Mouse (Mus musculus) adrenal gland (tissue): ENCODE measurements around the gene Klhl7.
"Not testable (repeated sequence)": the region's sequence is repeated elsewhere in the genome, so short reads cannot be mapped to it uniquely, and the experiment has no call there.

ENCODE experiments used
- intact Hi-C: fragments of 180-260 bp; cut with DNase I; formaldehyde crosslinking; loops from one replicate; pipeline ENCODE4 v1.15.1; 2025

The Klhl7 gene

DNA sequence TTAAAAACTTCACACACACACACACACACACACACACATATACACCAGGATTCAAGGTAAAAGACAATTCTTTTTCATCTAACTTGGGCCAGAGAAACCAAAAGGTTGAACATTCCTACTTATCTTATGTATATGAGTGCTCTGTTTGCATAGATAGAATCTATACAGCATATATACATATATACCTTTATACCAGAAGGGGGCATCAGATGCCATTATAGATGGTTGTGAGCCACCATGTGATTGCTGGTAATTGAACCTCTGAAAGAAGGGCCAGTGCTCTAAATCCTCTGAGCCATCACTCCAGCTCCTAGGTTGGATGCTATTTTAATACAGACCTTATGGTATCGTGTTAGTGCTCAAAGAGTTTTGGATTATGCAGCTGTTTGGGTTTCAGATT is 12.0 kb upstream of the Klhl7 start:
- intact Hi-C loops: no loop called here

DNA sequence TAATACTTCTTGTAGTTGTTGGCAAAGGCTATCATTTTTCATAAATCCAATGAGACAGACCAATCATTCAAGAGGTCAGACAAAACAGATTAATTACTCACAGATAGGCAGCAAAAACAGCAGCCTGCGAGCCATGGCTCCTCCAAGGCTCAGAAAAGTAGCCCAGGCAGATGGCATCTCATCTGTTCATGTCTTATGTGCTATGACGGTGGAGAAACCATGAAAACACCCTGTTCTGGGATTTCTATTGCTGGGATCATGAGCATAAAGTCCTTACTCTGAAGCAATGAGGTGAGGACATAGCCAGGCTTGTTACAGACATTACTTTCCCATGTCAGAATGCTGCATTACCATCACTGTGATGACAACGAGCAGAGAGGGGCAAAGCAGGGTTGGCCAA is 7.9 kb upstream of the Klhl7 start:
- intact Hi-C loops: no loop called here

DNA sequence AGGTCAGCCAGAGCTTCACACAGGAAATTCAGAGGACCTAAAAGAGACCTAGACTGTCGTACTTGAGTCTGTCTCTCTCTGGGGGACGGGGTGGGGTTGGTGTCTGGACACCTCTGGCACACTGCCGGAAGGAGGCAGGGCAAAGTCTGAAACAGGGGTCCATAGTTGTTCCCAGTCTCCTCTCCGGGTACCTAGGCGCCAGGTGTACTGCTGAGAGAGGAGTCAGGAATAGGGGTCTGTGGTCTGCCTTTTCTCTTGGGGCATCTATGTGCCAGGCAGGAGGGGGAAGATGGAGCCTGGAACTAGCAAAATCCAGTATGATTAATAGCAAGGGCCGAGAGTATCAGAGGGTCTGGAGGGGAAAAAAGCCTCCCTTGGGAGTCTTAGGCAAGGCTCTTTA is 5.0 kb upstream of the Klhl7 start:
- intact Hi-C loops: no loop called here

DNA sequence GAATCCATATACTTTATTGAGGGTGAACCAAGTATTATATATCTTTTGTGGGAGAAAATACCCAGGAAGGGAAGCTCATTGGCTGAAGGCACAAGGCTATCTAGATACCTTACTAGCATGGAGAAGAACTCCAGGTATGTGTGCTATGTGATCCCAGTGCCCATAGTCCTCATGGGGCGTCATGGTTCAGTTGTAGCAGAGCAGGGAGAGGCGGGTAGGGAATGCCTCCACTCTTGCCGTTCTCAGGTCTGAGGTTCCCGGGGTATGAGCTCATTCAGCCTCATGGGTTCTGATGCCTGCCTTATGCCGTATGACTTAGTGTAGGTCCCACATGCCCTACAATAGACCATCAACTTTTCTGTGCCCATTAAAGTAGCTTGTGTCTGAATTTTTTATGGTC is 4.5 kb upstream of the Klhl7 start:
- intact Hi-C loops: no loop called here

DNA sequence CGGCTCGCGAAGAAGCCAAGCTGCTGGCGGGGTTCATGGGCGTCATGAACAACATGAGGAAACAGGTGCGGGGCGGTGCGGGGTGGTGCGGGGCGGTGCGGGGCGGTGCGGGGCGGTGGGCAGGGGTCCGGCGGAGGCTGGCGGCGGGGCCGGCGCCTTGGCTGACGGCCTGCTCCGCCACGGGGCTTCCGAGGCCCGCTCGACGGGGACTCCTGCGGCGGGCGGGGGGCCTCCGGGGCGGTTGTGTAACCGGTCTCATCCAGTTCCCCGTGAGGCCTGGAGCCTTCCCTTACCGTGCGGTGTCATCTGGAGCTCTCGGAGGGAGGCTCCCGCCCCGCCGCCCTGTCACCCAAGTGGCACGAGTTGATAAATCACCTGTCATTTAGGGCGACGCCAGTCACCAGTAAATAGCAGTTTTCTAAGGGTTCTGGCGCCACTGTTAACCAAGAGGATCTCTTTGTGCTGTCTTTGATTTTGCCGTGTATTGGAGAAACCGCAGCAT is 456 bp downstream of the Klhl7 start:
- intact Hi-C loops: loop anchor here (2.0 kb wide), 1 partner anchor 64 kb away; the partner anchor contains the start of gene Nupl2

DNA sequence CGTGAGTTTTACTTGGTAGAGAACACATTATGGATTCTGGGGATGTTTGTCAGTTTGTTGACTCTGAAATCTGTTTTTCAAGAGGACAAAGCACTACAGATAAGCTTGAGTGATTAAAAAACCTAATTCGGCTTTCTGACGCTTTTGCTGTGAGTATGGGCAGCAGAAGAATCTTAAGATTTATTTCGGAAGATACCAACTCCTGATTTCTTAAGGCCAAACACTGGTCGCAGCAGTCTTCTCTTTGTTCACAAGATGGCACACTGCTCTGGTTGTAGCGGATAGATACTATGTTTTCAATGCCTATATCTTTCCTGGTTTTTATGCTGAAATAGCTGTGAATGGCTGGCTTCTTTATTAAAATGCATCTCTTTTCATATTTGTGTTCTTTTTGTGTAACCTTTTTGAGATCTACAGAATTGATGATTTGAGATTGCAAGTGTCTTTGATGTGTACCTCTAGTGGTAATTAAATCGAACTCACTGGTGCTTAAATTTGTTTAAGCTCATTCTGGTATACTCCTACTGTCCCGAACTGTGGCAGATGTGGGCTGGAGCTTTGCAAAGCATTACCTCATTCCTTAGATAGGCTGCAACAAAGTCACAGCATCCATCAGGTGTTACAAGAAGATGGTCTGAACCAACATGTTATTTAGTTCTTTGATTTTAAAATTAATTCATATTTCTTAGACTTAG is 1.2 kb downstream of the Klhl7 start:
- intact Hi-C loops: loop anchor here (2.0 kb wide), 1 partner anchor 63 kb away; the partner anchor contains the start of gene Nupl2

DNA sequence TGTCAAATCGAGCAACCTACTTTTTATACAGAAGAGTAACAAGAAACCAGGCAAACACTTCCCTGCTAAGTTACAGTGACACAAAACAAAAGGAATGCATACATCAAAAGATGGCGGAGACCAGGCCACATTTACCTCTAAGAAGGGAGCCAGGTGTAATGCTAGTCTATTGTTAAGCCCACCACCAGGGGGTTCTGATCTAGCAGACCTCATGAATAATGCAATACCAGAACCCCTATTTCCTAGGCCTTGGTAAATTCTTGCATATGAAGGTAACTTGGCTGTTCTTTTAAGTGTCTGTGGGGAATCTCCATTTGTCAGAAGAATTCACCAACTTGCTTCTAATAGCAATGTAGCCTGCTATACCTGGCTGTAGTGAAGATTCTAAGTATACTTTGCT is 2.8 kb downstream of the Klhl7 start:
- intact Hi-C loops: not testable (repeated sequence)

DNA sequence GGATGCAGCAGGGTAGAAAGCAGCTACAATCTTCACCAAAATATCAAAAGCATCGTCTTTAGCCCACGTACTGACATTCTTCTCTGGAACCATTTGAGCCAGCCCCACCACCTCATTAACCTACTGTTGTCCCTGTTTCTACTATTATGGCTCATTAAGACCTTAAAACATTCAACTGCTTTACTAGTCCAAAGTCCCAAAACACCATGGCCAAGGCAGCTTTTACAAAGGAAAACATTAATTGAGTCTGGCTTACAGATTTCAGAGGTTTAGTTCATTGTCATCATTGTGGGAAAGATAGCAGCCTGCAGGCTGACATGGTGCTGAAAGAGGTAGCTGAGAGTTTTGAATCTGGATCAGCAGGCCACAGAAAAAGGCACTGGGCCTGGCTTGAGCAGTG is 3.4 kb downstream of the Klhl7 start:
- intact Hi-C loops: no loop called here

DNA sequence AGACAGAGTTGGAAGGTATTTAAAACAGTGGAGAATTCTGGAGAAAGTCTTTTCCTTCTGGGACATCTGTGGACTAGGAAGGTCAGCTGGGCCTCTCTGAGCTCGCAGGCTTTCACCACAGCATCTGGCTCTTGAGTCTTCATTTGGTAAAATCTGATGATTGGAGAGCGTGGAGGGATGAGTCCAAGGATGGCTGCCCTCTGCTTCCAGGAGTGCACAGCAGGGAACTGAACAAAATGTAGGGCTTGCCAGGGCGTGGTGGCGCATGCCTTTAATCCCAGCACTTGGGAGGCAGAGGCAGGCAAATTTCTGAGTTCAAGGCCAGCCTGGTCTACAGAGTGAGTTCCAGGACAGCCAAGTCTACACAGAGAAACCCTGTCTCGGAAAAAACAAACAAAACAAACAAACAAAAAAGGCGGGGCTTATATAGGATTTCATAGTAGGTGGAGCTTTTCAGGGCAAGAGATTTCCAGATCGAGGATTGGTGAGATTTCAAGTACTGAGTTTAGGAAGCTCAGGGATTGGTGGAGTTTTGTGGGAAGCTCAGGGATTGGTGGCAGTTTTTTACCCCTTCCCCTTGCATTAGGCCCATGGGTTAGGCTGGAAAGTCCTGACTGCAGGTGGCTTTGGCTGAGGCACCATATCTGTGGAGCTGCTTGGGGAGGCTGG is 6.8 kb downstream of the Klhl7 start:
- intact Hi-C loops: no loop called here

DNA sequence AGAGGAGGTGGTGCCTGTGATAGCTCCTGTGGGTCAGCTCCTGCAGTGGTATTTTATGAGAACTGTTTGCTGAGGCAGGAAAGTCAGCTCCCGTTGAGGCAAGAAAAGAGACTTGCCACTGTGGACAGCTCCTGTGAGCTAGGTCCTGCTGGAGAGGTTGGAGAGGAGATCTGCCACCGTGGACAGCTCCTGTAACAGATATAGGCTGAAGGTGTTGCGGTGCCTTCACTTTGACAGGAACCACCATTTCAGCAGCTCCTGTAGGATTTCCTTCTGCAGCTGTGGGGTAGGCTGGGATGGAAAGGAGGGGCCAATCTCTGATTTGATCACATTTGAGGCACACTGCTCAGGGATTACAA is 7.3 kb downstream of the Klhl7 start:
- intact Hi-C loops: no loop called here

DNA sequence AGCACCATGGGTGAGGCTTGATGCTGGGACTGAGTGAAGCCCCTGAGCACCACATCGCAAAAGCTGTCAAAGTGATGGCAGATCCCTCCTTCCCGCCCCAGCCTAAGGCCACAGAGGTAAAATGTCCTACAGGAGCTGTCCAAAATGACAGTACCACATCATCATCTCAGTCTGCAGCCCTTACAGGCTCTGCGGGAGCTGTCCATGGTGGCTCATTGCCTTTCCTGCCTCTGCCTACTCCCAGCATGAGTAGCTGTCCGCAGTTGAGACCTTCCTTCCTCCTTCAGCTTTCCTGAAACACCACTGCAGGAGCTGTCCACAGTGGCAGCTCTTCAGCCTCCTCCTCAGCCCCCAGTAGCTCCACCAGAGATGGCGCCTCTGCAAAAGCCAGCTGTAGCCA is 9.7 kb downstream of the Klhl7 start:
- intact Hi-C loops: no loop called here

DNA sequence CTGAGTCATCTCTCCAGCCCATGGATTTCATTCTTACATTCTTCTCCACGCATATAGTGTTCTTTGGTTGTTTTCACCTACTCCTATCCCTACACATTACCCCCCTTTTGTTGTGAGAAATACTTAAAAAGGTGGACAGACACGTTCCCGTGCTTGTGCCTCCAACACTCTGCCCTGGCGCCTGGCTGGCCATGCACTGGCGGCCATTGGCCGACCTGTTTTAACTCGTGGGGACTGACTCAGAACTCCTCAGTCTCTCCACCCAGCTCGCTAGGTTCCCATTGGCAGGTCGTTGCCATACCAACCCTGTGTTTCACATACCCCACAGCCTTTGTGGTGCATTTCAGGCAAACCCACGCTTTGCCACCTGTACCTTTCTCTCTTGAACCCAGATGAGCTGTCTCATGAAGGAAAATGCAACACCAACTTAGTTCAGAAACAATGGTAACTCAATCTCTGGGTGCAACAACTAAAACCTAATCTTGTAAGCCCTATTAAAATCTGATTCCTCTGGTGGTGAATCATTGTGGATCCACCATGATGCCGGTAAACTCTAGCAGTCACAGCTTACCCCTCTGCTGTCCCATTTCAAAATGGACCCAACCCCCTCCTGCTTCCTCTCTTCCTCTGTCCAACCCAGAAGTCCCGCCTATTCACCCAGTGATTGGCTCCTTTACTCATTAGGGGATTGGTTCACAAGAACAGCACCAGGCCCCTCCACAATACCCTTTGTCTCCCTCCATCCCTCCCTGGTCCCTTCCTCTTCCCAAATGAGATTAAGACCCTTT is 11.9 kb downstream of the Klhl7 start:
- intact Hi-C loops: no loop called here

DNA sequence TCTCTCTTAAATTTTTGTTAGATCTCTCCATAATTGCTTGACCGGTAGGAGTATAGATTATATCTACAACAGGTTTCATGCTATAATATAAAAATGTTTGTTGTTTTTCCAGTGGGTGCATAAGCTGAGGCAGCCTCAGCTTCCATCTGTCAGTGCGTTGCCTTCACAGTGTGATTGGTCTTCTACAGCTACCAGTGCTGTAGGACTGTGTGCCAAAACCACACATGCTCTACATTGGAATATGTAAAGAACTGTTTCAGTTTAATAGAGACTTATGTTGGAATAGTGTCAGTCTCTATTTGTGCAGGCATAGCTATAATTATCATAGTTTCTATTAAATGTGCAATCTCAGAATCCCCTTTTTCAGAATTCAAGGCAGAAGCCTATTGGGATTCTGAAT is 21.8 kb downstream of the Klhl7 start:
- intact Hi-C loops: loop anchor here (10.0 kb wide), 1 partner anchor 123 kb away; no protein-coding TSS in a partner anchor

DNA sequence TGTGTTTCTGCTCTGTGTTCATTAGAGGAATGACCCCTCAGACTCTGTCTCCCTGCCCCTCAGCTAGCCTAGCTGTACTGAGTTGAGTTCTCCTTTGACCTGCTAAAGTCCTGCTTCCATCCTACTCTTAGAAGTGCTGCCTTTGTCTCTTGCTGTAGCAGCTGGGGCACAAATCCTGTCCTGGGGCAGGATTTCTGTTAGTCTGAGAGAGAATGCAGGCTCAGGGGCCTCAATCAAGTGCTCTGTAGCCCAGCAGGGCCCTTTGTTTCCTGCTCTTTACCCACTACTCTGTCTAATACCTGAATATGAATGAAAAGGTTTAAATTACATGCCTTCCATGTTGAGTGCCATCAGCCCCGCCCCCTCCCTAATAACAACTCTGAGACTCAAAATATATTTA is 23.8 kb downstream of the Klhl7 start:
- intact Hi-C loops: loop anchor here (10.0 kb wide), 1 partner anchor 121 kb away; no protein-coding TSS in a partner anchor

DNA sequence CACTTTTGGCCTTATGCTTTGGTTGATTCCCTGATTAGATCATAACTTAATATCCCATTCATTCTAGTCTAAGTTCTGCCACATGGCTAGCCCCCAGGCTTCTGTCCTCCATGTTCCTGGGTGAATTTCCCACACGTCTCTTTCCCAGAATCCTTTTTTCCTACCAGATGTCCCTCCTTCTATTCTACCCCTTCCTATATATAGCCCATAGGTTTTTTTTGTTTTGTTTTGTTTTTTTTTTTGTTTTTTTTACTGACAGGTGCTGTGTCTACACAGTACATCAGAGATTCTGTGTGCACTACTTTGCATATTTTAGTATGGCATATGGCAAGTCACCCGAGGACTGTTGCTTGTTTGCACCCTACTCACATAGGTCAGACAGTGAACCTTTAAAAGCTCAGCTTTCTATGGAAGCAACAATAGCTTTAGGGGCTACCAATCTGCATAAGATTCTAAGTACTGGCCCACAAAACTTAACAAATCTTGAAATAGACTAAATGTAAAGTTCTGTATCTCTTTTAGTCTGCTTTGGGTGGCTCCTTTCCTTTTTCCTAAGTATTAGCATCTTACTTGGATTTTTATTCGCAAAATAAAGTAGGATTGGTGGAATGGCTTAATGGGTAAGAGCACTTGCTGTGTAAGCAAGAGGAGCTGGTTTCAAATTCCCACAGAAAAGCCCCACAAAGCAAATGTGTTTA is 24.3 kb downstream of the Klhl7 start:
- intact Hi-C loops: loop anchor here (10.0 kb wide), 1 partner anchor 120 kb away; no protein-coding TSS in a partner anchor

DNA sequence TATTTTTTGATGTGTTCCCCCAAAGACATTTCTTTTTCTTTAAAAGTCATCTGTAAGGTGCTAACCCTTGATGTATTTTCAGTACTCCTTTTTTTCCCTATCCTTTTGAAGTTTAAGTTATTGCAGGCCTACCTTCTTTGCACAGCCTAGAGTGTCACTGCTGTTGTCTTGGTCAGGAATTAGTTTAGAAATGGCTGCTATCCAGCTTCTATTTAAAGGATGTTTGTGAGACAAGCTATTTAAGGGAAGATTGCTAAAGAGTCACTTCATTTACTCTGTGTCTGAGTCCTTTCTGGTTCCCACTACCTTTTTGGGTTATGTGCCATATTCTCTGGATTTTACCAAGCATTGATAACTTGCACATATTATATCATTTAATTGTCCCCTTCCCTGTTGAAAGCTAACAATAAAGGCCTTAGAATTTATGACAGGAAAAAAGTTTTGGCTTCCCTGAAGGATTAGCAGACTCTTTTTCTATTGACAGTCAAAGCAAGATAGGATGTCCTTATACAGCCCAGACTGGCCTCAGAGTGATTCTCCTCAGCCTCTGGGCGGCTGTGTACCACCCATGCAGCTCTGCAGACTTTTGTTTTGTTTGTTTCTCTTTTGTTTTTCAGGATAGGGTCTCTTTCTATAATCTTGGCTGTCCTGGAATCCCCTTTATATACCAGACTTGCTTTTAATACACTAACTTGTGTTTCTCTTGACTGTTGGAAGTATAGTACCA is 25.7 kb downstream of the Klhl7 start:
- intact Hi-C loops: loop anchor here (10.0 kb wide), 1 partner anchor 119 kb away; no protein-coding TSS in a partner anchor

DNA sequence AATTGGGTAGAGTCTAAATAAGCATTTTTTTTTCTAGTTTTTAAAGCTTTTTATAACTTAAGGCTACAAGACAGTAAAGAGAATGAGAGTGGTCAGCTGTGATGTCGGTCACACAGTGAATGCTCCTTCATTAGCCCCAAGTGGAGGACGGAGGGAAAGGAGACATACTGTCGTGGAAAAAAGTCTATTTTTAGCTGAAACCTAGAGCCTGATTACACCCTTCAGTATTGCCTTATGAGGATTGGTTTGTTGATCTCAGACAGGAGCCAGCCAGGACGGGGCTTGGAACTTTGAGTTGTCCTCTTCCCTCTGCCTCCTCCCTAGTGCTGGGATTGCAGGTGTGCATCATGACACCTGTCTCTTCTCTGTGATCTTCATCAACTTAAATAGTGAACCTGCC is 26.6 kb downstream of the Klhl7 start:
- intact Hi-C loops: loop anchor here (10.0 kb wide), 1 partner anchor 118 kb away; no protein-coding TSS in a partner anchor

DNA sequence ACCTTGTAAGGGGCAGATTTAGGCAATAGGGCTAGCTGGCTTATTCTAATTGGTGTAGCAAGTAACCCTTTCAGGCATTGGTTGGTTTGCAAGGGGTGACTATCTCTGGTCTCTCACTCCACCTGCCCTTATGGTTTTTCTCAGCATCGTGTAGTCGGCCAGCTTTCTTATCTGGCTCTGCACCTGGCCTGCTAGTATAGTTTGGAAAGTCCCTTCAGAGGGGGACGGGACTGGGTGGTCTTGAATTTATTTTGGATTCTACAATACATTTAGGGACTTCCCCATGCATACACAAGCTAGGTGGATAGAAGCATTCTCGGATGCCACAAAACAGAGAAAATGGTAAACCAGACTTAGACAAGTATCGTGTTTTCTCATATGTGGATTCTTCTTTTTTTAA is 46.6 kb downstream of the Klhl7 start:
- intact Hi-C loops: no loop called here

DNA sequence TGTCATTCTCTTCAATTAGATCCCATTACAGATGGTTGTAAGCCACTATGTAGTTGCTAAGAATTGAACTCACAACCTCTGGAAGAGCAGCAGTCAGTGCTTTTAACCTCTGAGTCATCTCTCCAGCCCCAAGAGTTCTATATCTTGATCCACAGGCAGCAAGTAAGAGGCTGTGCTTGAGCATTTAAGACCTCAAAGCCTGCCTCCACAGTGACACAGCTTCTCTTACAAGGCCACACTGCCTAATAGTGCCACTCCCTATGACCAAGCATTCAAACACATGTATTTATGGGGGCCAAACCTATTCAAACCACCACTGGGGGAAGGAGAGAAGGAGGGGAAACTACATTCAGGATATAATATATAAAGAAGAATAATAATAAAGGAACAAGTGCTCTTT is 51.8 kb downstream of the Klhl7 start:
- intact Hi-C loops: no loop called here

DNA sequence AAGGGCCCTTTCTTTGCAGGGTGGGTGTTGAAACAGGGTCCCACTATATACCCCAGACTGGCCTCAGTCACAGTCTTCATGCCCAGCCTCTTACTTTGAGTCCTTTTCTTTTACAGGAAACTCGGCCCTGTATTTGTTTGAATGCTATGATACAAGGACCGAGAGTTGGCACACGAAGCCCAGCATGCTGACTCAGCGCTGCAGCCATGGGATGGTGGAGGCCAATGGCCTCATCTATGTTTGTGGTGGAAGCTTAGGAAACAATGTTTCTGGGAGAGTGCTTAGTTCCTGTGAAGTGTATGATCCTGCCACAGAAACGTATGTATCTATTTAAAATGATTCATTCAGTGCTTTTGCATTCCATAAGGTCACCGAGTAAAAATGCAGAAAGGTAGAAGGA is 56.4 kb downstream of the Klhl7 start:
- intact Hi-C loops: no loop called here
